Mouse (Mus musculus) MEL (cell line): ENCODE results near the gene Grifin. TPM values are rescaled to one million over a fixed set of nuclear protein-coding genes. Genes with fewer than 3 reads are reported as not detected.

Source experiments
- DNase-seq: peaks from one replicate; pipeline ENCODE4 v3.0.0; 2011; ENCODE audit warnings: low read depth, low spot score
- H3K27ac ChIP-seq: 2 replicates; pipeline ENCODE4 v1.5.1; 2012; ENCODE audit warnings: low read depth, mild to moderate bottlenecking, control low read depth, low read length, moderate library complexity; ENCODE audit not compliant: control insufficient read depth
- H3K27me3 ChIP-seq, 2 experiments: fragments of 150-350 bp in 1 of 2; sonication (generic) in 1 of 2; 2 replicates each; pipeline ENCODE4 v1.6.1; 2012; ENCODE audit warnings: low read length in 2 of 2, mild to moderate bottlenecking in 2 of 2, improper control_type of control experiment in 1 of 2, moderate library complexity in 1 of 2; ENCODE audit not compliant: insufficient read depth in 2 of 2, control insufficient read depth in 1 of 2
- H3K36me3 ChIP-seq, 2 experiments: 2 replicates each; pipeline ENCODE4 v1.6.1; 2012 to 2014; ENCODE audit warnings: low read length in 2 of 2, improper control_type of control experiment in 1 of 2, inconsistent platforms in 1 of 2, mild to moderate bottlenecking in 1 of 2; ENCODE audit not compliant: insufficient read depth in 2 of 2, control insufficient read depth in 1 of 2
- H3K4me1 ChIP-seq, 2 experiments: fragments of 150-350 bp in 1 of 2; sonication (generic) in 1 of 2; 2 replicates each; pipeline ENCODE4 v1.6.1; 2012; ENCODE audit warnings: low read length in 2 of 2, improper control_type of control experiment in 1 of 2, mild to moderate bottlenecking in 1 of 2; ENCODE audit not compliant: insufficient read depth in 2 of 2, control insufficient read depth in 1 of 2
- H3K4me3 ChIP-seq, 2 experiments: fragments of 150-350 bp in 1 of 2; sonication (generic) in 1 of 2; 2 replicates each; pipeline ENCODE4 v1.5.1; 2012; ENCODE audit warnings: low read depth in 2 of 2, low read length in 2 of 2, mild to moderate bottlenecking in 2 of 2, moderate library complexity in 2 of 2, control low read depth in 1 of 2, improper control_type of control experiment in 1 of 2; ENCODE audit not compliant: control insufficient read depth in 1 of 2, insufficient read depth in 1 of 2
- H3K79me2 ChIP-seq: 2 replicates; pipeline ENCODE4 v1.6.1; 2012; ENCODE audit warnings: mild to moderate bottlenecking, low read length, moderate library complexity; ENCODE audit not compliant: control insufficient read depth, poor library complexity, insufficient read depth
- H3K9ac ChIP-seq: 2 replicates; pipeline ENCODE4 v1.6.1; 2012; ENCODE audit warnings: low read depth, mild to moderate bottlenecking, control low read depth, low read length, moderate library complexity; ENCODE audit not compliant: control insufficient read depth, poor library complexity, severe bottlenecking
- H3K9me3 ChIP-seq: fragments of 150-350 bp; sonication (generic); replicated peaks from 2 replicates; pipeline ENCODE4 v1.6.1; 2012; ENCODE audit warnings: mild to moderate bottlenecking, low read length, improper control_type of control experiment, moderate library complexity; ENCODE audit not compliant: insufficient read depth
- BHLHE40 ChIP-seq: IDR thresholded peaks from 2 replicates; pipeline ENCODE4 v1.6.1; 2012; ENCODE audit warnings: low read depth, mild to moderate bottlenecking, inconsistent platforms, low read length, improper control_type of control experiment, borderline replicate concordance
- CHD1 ChIP-seq: IDR thresholded peaks from 2 replicates; pipeline ENCODE4 v1.6.1; 2012; ENCODE audit warnings: low read depth, mild to moderate bottlenecking, inconsistent platforms, low read length, improper control_type of control experiment
- CTCF ChIP-seq, 3 experiments: IDR thresholded peaks in 2 of 3; conservative IDR thresholded peaks in 1 of 3; 2 replicates each; pipeline ENCODE4 v1.5.1; 2011 to 2012; ENCODE audit warnings: low read length in 3 of 3, low read depth in 2 of 3, mild to moderate bottlenecking in 2 of 3, improper control_type of control experiment in 1 of 3, inconsistent platforms in 1 of 3, mixed read lengths in 1 of 3, moderate library complexity in 1 of 3; ENCODE audit not compliant: control insufficient read depth in 1 of 3, insufficient read depth in 1 of 3, poor library complexity in 1 of 3, severe bottlenecking in 1 of 3
- ELF1 ChIP-seq: IDR thresholded peaks from 2 replicates; pipeline ENCODE4 v1.6.1; 2014; ENCODE audit warnings: low read depth, mild to moderate bottlenecking, inconsistent platforms, low read length, improper control_type of control experiment, moderate library complexity
- EP300 ChIP-seq, 2 experiments: IDR thresholded peaks; 2 replicates each; pipeline ENCODE4 v1.6.1; 2011; ENCODE audit warnings: improper control_type of control experiment in 2 of 2, low read length in 2 of 2, low read depth in 1 of 2, mild to moderate bottlenecking in 1 of 2
- HCFC1 ChIP-seq: IDR thresholded peaks from 2 replicates; pipeline ENCODE4 v1.6.1; 2012; ENCODE audit warnings: low read depth, mild to moderate bottlenecking, inconsistent platforms, low read length, improper control_type of control experiment, moderate library complexity
- JUND ChIP-seq: IDR thresholded peaks from 2 replicates; pipeline ENCODE4 v1.6.1; 2011; ENCODE audit warnings: low read depth, mild to moderate bottlenecking, improper control_type of control experiment, low read length
- MAFK ChIP-seq: IDR thresholded peaks from 2 replicates; pipeline ENCODE4 v1.6.1; 2011; ENCODE audit warnings: low read depth, mild to moderate bottlenecking, low read length, improper control_type of control experiment, borderline replicate concordance
- MEF2A ChIP-seq: IDR thresholded peaks from 2 replicates; pipeline ENCODE4 v1.6.1; 2014; ENCODE audit warnings: low read depth, mild to moderate bottlenecking, inconsistent platforms, low read length, improper control_type of control experiment; ENCODE audit not compliant: poor library complexity, insufficient replicate concordance, severe bottlenecking; ENCODE audit errors: extremely low read depth
- MXI1 ChIP-seq: IDR thresholded peaks from 2 replicates; pipeline ENCODE4 v1.6.1; 2011; ENCODE audit warnings: mild to moderate bottlenecking, low read depth, low read length, improper control_type of control experiment
- MYB ChIP-seq: IDR thresholded peaks from 2 replicates; pipeline ENCODE4 v1.6.1; 2011; ENCODE audit warnings: mild to moderate bottlenecking, low read depth, low read length, improper control_type of control experiment
- MYC ChIP-seq: IDR thresholded peaks from 2 replicates; pipeline ENCODE4 v1.6.1; 2011; ENCODE audit warnings: low read depth, mild to moderate bottlenecking, low read length, improper control_type of control experiment, moderate library complexity
- NRF1 ChIP-seq: IDR thresholded peaks from 2 replicates; pipeline ENCODE4 v1.6.1; 2014; ENCODE audit warnings: low read depth, mild to moderate bottlenecking, inconsistent platforms, low read length, improper control_type of control experiment, moderate library complexity; ENCODE audit not compliant: poor library complexity, insufficient read depth, severe bottlenecking
- POLR2A ChIP-seq, 2 experiments: IDR thresholded peaks; 2 replicates each; pipeline ENCODE4 v1.6.1; 2011 to 2012; ENCODE audit warnings: low read length in 2 of 2, mild to moderate bottlenecking in 2 of 2, control low read depth in 1 of 2, improper control_type of control experiment in 1 of 2, low read depth in 1 of 2, moderate library complexity in 1 of 2; ENCODE audit not compliant: control insufficient read depth in 1 of 2, insufficient read depth in 1 of 2, poor library complexity in 1 of 2
- POLR2AphosphoS5 ChIP-seq: IDR thresholded peaks from 2 replicates; pipeline ENCODE4 v1.6.1; 2012; ENCODE audit warnings: low read depth, borderline replicate concordance, mild to moderate bottlenecking, inconsistent platforms, low read length, moderate library complexity, mixed read lengths
- RAD21 ChIP-seq: IDR thresholded peaks from 2 replicates; pipeline ENCODE4 v1.6.1; 2011; ENCODE audit warnings: mild to moderate bottlenecking, low read depth, low read length, improper control_type of control experiment
- RCOR1 ChIP-seq: IDR thresholded peaks from 2 replicates; pipeline ENCODE4 v1.6.1; 2012; ENCODE audit warnings: low read depth, mild to moderate bottlenecking, inconsistent platforms, low read length, improper control_type of control experiment
- SIN3A ChIP-seq: IDR thresholded peaks from 2 replicates; pipeline ENCODE4 v1.6.1; 2012; ENCODE audit warnings: low read length, improper control_type of control experiment, inconsistent platforms
- SMC3 ChIP-seq: IDR thresholded peaks from 2 replicates; pipeline ENCODE4 v1.6.1; 2011; ENCODE audit warnings: low read depth, low read length, improper control_type of control experiment
- TCF12 ChIP-seq: IDR thresholded peaks from 2 replicates; pipeline ENCODE4 v1.6.1; 2014; ENCODE audit warnings: low read depth, mild to moderate bottlenecking, inconsistent platforms, low read length, improper control_type of control experiment, moderate library complexity
- ZC3H11A ChIP-seq: IDR thresholded peaks from 2 replicates; pipeline ENCODE4 v1.6.1; 2012; ENCODE audit warnings: low read depth, mild to moderate bottlenecking, inconsistent platforms, low read length, improper control_type of control experiment
- polyA plus RNA-seq, 2 experiments: library from polyadenylated mRNA; stranded (reverse) in 1 of 2; unstranded in 1 of 2; fragments of >175 nt in 1 of 2; fragments of >200 nt in 1 of 2; gene quantifications; 2 replicates each; pipeline versions ENCODE4 v1.2.1 to v1.2.4; 2012; ENCODE audit warnings: low replicate concordance in 2 of 2, low read depth in 1 of 2; ENCODE audit not compliant: insufficient read length in 2 of 2, insufficient read depth in 1 of 2, missing spikeins in 1 of 2
- total RNA-seq: library from RNA; depleted of rRNA; stranded (reverse); fragments of 300-350 nt; gene quantifications from 2 replicates; pipeline ENCODE4 v1.2.3, GENCODE M21; 2012

The Grifin gene
- total and polyA plus RNA-seq, 3 experiments, result 0.32 TPM; not detected in 2

DNA sequence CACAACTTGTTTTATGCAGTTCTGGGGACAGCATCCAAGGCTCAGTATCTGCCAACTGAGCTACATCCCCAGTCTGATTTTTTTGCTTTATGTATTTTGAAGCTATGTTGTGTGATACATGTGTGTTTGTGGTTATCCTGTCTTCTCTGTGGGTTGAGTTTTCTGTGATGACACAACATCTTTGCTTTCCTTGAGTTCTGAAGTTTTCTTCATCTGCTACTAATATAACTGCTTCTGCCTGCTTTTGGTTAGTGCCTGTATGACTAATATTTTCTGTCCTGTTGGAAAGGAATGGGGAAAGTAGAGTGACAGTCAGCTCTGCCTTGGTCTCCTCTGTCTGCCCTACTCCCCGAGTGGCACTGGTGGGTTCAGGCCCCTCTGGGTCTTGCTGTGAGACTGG lies 43.7 kb downstream of the Grifin start:
- Histone ChIP-seq H3K9me3 (no peaks in the 10 kb centered on the region), H3K4me1 (no peaks in the 10 kb centered on the region), H3K79me2 (no peaks in the 10 kb centered on the region), H3K27me3 (no peaks in the 10 kb centered on the region), H3K4me3 (no peak overlapping the region), H3K27ac (no peak overlapping the region), H3K36me3 (no peaks in the 10 kb centered on the region), H3K9ac (no peak overlapping the region)
- no peak for DNase-seq
- TF ChIP-seq HCFC1, result no peak
- TF ChIP-seq MYC, result no peak
- no peak for TF ChIP-seq BHLHE40
- no peak for TF ChIP-seq MXI1
- TF ChIP-seq MYB, result no peak

DNA sequence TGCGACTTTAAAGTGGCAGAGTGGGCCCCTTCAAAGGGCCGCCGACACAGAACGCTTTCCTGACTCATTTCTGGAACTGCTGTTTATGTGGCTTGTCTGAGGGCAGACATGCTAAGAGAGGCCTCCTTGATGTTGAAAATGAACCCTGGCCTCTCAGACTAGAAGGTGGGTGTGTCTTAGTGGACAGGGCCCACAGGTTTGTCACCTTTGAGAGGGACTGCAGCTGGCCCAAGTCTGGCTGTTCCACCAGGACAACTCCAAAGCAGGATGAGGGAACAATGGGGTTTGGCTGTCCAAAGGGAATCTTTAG lies 47.0 kb downstream of the Grifin start:
- Histone ChIP-seq H3K9me3 (no peaks in the 10 kb centered on the region), H3K27ac (no peak overlapping the region), H3K4me1 (no peaks in the 10 kb centered on the region), H3K36me3 (no peaks in the 10 kb centered on the region), H3K4me3 (no peak overlapping the region), H3K79me2 (no peaks in the 10 kb centered on the region), H3K9ac (no peak overlapping the region), H3K27me3 (no peaks in the 10 kb centered on the region)
- TF ChIP-seq TCF12, result no peak
- TF ChIP-seq MEF2A, result no peak
- TF ChIP-seq SIN3A, result no peak
- TF ChIP-seq POLR2A (IDR thresholded peaks at IDR 0.05; ENCODE audit: control insufficient read depth in 1 of 2, insufficient read depth in 1 of 2, low read depth in 1 of 2, low read length in 2 of 2, poor library complexity in 1 of 2), result no peak
- no peak for TF ChIP-seq RAD21
- TF ChIP-seq JUND, result no peak
- DNase-seq, result no peak

- no peak overlapping the region for H3K9ac ChIP-seq
- no peaks in the 10 kb centered on the region for H3K9me3 ChIP-seq
- no peak overlapping the region for H3K27ac ChIP-seq
- no peaks in the 10 kb centered on the region for H3K27me3 ChIP-seq
- H3K79me2 ChIP-seq, result no peaks in the 10 kb centered on the region
- no peak for DNase-seq
- H3K4me3 ChIP-seq, result no peak overlapping the region
- TF ChIP-seq EP300 (IDR thresholded peaks at IDR 0.05; ENCODE audit: low read depth in 1 of 2, low read length in 2 of 2) (no peak), MAFK (no peak), MYB (no peak), SMC3 (no peak), MXI1 (no peak), CHD1 (no peak), ZC3H11A (no peak), SIN3A (no peak), RAD21 (no peak), RCOR1 (no peak), POLR2AphosphoS5 (no peak), ELF1 (no peak), CTCF (IDR thresholded peaks at IDR 0.05 in 2 of 3, conservative IDR thresholded peaks at IDR 0.05 in 1 of 3; ENCODE audit: control insufficient read depth in 1 of 3, insufficient read depth in 1 of 3, low read depth in 2 of 3, low read length in 3 of 3, poor library complexity in 1 of 3, severe bottlenecking in 1 of 3) (no peak), NRF1 (no peak)
- H3K4me1 ChIP-seq, result no peaks in the 10 kb centered on the region
- H3K36me3 ChIP-seq, result no peaks in the 10 kb centered on the region
These were observed 47.5 kb downstream of the Grifin start for GRCm38 (mm10) chr5:140517159-140517920.
